Mouse (Mus musculus): ENCODE measurements at regions not wholly inside any gene's neighbourhood (a gene's known extent, or its start where the extent isn't known, plus 50 kb on each side); places are given as distances from the start of the nearest gene placed in this dataset.
A peak's percentile ranks its signal among the peaks of the same experiment; 100 is the strongest.
"Not testable (repeated sequence)": the region's sequence is repeated elsewhere in the genome, so short reads cannot be mapped to it uniquely, and the experiment has no call there.

GRCm38 (mm10) chr5:91861440-91862187, 101.3 kb downstream of the Rchy1 start:
- no peak overlapping the region for H3K27ac ChIP-seq
- no peak overlapping the region for H3K9ac ChIP-seq
- no peaks in the 10 kb centered on the region for H3K36me3 ChIP-seq
- H3K27me3 ChIP-seq = no peaks in the 10 kb centered on the region
- no peaks in the 10 kb centered on the region for H3K4me1 ChIP-seq
- no peaks in the 10 kb centered on the region for H3K9me3 ChIP-seq
- 69% methylated on average over 11 of the region's 11 CpGs for WGBS
- no peak overlapping the region for H3K4me2 ChIP-seq (replicated peaks)
- peak; percentile 63; the same call in 1 of the 2 replicates for ATAC-seq (ENCODE audit: insufficient number of reproducible peaks, insufficient read depth, low FRiP score, low TSS enrichment)
- no peak overlapping the region for H3K4me3 ChIP-seq

- no peak overlapping the region for H3K4me2 ChIP-seq (replicated peaks)
- no peak overlapping the region for H3K27ac ChIP-seq
- H3K9me3 ChIP-seq = no peaks in the 10 kb centered on the region
- no peak overlapping the region for H3K9ac ChIP-seq
- no peaks in the 10 kb centered on the region for H3K4me1 ChIP-seq
- no peaks in the 10 kb centered on the region for H3K27me3 ChIP-seq
- no peak for ATAC-seq (ENCODE audit: insufficient number of reproducible peaks, insufficient read depth, low FRiP score, low TSS enrichment)
- H3K36me3 ChIP-seq = no peaks in the 10 kb centered on the region
- WGBS = 61% methylated on average over 2 of the region's 2 CpGs
- no peak overlapping the region for H3K4me3 ChIP-seq
Measured at GRCm38 (mm10) chr5:91860489-91860888, 102.4 kb downstream of the Rchy1 start.

GRCm38 (mm10) chr5:91852330-91852729, 110.5 kb downstream of the Rchy1 start:
- Histone ChIP-seq H3K27me3 (no peaks in the 10 kb centered on the region), H3K4me2 (replicated peaks) (no peak overlapping the region), H3K9ac (no peak overlapping the region), H3K4me3 (no peak overlapping the region), H3K9me3 (no peaks in the 10 kb centered on the region), H3K36me3 (no peaks in the 10 kb centered on the region), H3K4me1 (no peaks in the 10 kb centered on the region), H3K27ac (no peak overlapping the region)
- ATAC-seq (ENCODE audit: insufficient number of reproducible peaks, insufficient read depth, low FRiP score, low TSS enrichment) = no peak
- 71% methylated on average over 4 of the region's 4 CpGs for WGBS

- 87% methylated on average over 4 of the region's 4 CpGs for WGBS
- H3K9ac ChIP-seq; H3K4me2 ChIP-seq (replicated peaks); H3K27me3 ChIP-seq; H3K36me3 ChIP-seq; H3K9me3 ChIP-seq; H3K27ac ChIP-seq; H3K4me3 ChIP-seq; H3K4me1 ChIP-seq; ATAC-seq (ENCODE audit: insufficient number of reproducible peaks, insufficient read depth, low FRiP score, low TSS enrichment): not testable (repeated sequence)
Measured at GRCm38 (mm10) chr5:91850862-91851569, 111.9 kb downstream of the Rchy1 start.

- Histone ChIP-seq H3K4me3 (no peak overlapping the region), H3K9ac (no peak overlapping the region), H3K9me3 (no peaks in the 10 kb centered on the region), H3K36me3 (no peaks in the 10 kb centered on the region), H3K4me2 (replicated peaks) (no peak overlapping the region), H3K27me3 (no peaks in the 10 kb centered on the region), H3K4me1 (no peaks in the 10 kb centered on the region), H3K27ac (no peak overlapping the region)
- WGBS = 80% methylated on average over 5 of the region's 5 CpGs
- no peak for ATAC-seq (ENCODE audit: insufficient number of reproducible peaks, insufficient read depth, low FRiP score, low TSS enrichment)
Measured at GRCm38 (mm10) chr5:91850440-91850839, 112.4 kb downstream of the Rchy1 start.

- Histone ChIP-seq H3K4me1 (no peaks in the 10 kb centered on the region), H3K9ac (no peak overlapping the region), H3K4me2 (replicated peaks) (no peak overlapping the region), H3K27me3 (no peaks in the 10 kb centered on the region), H3K4me3 (no peak overlapping the region), H3K27ac (no peak overlapping the region), H3K36me3 (no peaks in the 10 kb centered on the region), H3K9me3 (no peaks in the 10 kb centered on the region)
- no peak for ATAC-seq (ENCODE audit: insufficient number of reproducible peaks, insufficient read depth, low FRiP score, low TSS enrichment)
- 84% methylated on average over 2 of the region's 2 CpGs for WGBS
Measured at GRCm38 (mm10) chr5:91849533-91849932, 113.3 kb downstream of the Rchy1 start.

- Histone ChIP-seq H3K4me2 (replicated peaks) (no peak overlapping the region), H3K4me3 (no peak overlapping the region), H3K4me1 (0 out of 2 replicates have a peak, but pooled peaks cover 4% of the 10 kb centered on the region), H3K9me3 (no peaks in the 10 kb centered on the region), H3K36me3 (no peaks in the 10 kb centered on the region), H3K27ac (no peak overlapping the region), H3K9ac (no peak overlapping the region), H3K27me3 (no peaks in the 10 kb centered on the region)
- no peak for ATAC-seq (ENCODE audit: insufficient number of reproducible peaks, insufficient read depth, low FRiP score, low TSS enrichment)
- 61% methylated on average over 4 of the region's 4 CpGs for WGBS
Measured at GRCm38 (mm10) chr5:91849114-91849513, 113.8 kb downstream of the Rchy1 start.

- Histone ChIP-seq H3K4me3 (no peak overlapping the region), H3K9ac (no peak overlapping the region), H3K9me3 (no peaks in the 10 kb centered on the region), H3K4me2 (replicated peaks) (no peak overlapping the region), H3K27ac (no peak overlapping the region), H3K4me1 (peaks cover 8% of the 10 kb centered on the region; the same call in 1 of the 2 replicates), H3K27me3 (no peaks in the 10 kb centered on the region), H3K36me3 (no peaks in the 10 kb centered on the region)
- WGBS = 59% methylated on average over 3 of the region's 3 CpGs
- no peak for ATAC-seq (ENCODE audit: insufficient number of reproducible peaks, insufficient read depth, low FRiP score, low TSS enrichment)
Measured at GRCm38 (mm10) chr5:91848528-91848927, 114.3 kb downstream of the Rchy1 start.

- Histone ChIP-seq H3K27me3 (no peaks in the 10 kb centered on the region), H3K27ac (peak overlapping the region; percentile 83), H3K36me3 (no peaks in the 10 kb centered on the region), H3K4me2 (replicated peaks) (no peak overlapping the region), H3K9ac (no peak overlapping the region), H3K4me3 (no peak overlapping the region), H3K4me1 (peaks cover 12% of the 10 kb centered on the region; the same call in 1 of the 2 replicates), H3K9me3 (no peaks in the 10 kb centered on the region)
- WGBS = 42% methylated on average over 4 of the region's 4 CpGs
- ATAC-seq (ENCODE audit: insufficient number of reproducible peaks, insufficient read depth, low FRiP score, low TSS enrichment) = no peak
Measured at GRCm38 (mm10) chr5:91843044-91843443, 119.8 kb downstream of the Rchy1 start.

- H3K27me3 ChIP-seq = no peaks in the 10 kb centered on the region
- no peak overlapping the region for H3K4me3 ChIP-seq
- no peaks in the 10 kb centered on the region for H3K36me3 ChIP-seq
- no peaks in the 10 kb centered on the region for H3K9me3 ChIP-seq
- no peak for ATAC-seq (ENCODE audit: insufficient number of reproducible peaks, insufficient read depth, low FRiP score, low TSS enrichment)
- no peak overlapping the region for H3K9ac ChIP-seq
- no peak overlapping the region for H3K4me2 ChIP-seq (replicated peaks)
- H3K4me1 ChIP-seq = peaks cover 12% of the 10 kb centered on the region; the same call in 1 of the 2 replicates
- no peak overlapping the region for H3K27ac ChIP-seq
- WGBS = 75% methylated on average over 4 of the region's 4 CpGs
Measured at GRCm38 (mm10) chr5:91841066-91841465, 121.8 kb downstream of the Rchy1 start.

- H3K27me3 ChIP-seq = no peaks in the 10 kb centered on the region
- no peak overlapping the region for H3K4me2 ChIP-seq (replicated peaks)
- H3K27ac ChIP-seq = no peak overlapping the region
- H3K4me1 ChIP-seq = no peaks in the 10 kb centered on the region
- H3K9me3 ChIP-seq = no peaks in the 10 kb centered on the region
- no peaks in the 10 kb centered on the region for H3K36me3 ChIP-seq
- 88% methylated on average over 6 of the region's 6 CpGs for WGBS
- H3K4me3 ChIP-seq = no peak overlapping the region
- no peak overlapping the region for H3K9ac ChIP-seq
- ATAC-seq (ENCODE audit: insufficient number of reproducible peaks, insufficient read depth, low FRiP score, low TSS enrichment) = no peak
Measured at GRCm38 (mm10) chr5:91828481-91828880, 134.4 kb downstream of the Rchy1 start.

- no peaks in the 10 kb centered on the region for H3K27me3 ChIP-seq
- no peak overlapping the region for H3K9ac ChIP-seq
- no peak overlapping the region for H3K4me3 ChIP-seq
- 19% methylated on average over 1 of the region's 1 CpGs for WGBS
- H3K4me2 ChIP-seq (replicated peaks) = no peak overlapping the region
- H3K4me1 ChIP-seq = no peaks in the 10 kb centered on the region
- H3K27ac ChIP-seq = no peak overlapping the region
- H3K36me3 ChIP-seq = no peaks in the 10 kb centered on the region
- no peaks in the 10 kb centered on the region for H3K9me3 ChIP-seq
- ATAC-seq (ENCODE audit: insufficient number of reproducible peaks, insufficient read depth, low FRiP score, low TSS enrichment) = no peak
Measured at GRCm38 (mm10) chr5:91826636-91827035, 136.2 kb downstream of the Rchy1 start.
